Mouse (Mus musculus) lung, postnatal 0 days (tissue): ENCODE data around the gene Hcls1. TPM values are rescaled to one million over a fixed set of nuclear protein-coding genes. Genes with fewer than 3 reads are reported as not detected.

Experiments used
- ATAC-seq: fragments of 200-750 bp; cut with Nextera tagmentation; 2 replicates; pipeline ENCODE4 v1.8.0; 2017; ENCODE audit warnings: moderate library complexity
- DNase-seq: peaks from one replicate; pipeline ENCODE4 v3.0.0-alpha.2; 2016; ENCODE audit warnings: low spot score
- H3K27ac ChIP-seq: fragments of 300-500 bp; sonication (generic); 2 replicates; pipeline ENCODE4 v1.5.1; 2014; ENCODE audit warnings: antibody characterized with exemption, mild to moderate bottlenecking, low read length, mixed read lengths
- H3K27me3 ChIP-seq: fragments of 300-500 bp; sonication (generic); replicated peaks from 2 replicates; pipeline ENCODE4 v1.6.1; 2014; ENCODE audit warnings: low read length, mixed read lengths; ENCODE audit not compliant: insufficient read depth
- H3K36me3 ChIP-seq: fragments of 300-500 bp; sonication (generic); 2 replicates; pipeline ENCODE4 v1.6.1; 2014; ENCODE audit warnings: low read length, mixed read lengths; ENCODE audit not compliant: insufficient read depth
- H3K4me1 ChIP-seq: fragments of 300-500 bp; sonication (generic); 2 replicates; pipeline ENCODE4 v1.6.1; 2014; ENCODE audit warnings: antibody characterized with exemption, low read depth, low read length, mixed read lengths; ENCODE audit not compliant: insufficient read depth
- H3K4me2 ChIP-seq: fragments of 300-500 bp; sonication (generic); replicated peaks from 2 replicates; pipeline ENCODE4 v1.6.1; 2014; ENCODE audit warnings: low read depth, mild to moderate bottlenecking, low read length, moderate library complexity, mixed read lengths
- H3K4me3 ChIP-seq: fragments of 300-500 bp; sonication (generic); 2 replicates; pipeline ENCODE4 v1.5.1; 2014; ENCODE audit warnings: low read depth, low read length
- H3K9ac ChIP-seq: fragments of 300-500 bp; sonication (generic); replicated peaks from 2 replicates; pipeline ENCODE4 v1.6.1; 2014; ENCODE audit warnings: low read depth, mild to moderate bottlenecking
- H3K9me3 ChIP-seq: fragments of 300-500 bp; sonication (generic); 2 replicates; pipeline ENCODE4 v1.6.1; 2016; ENCODE audit warnings: low read length, mixed read lengths
- CTCF ChIP-seq: IDR thresholded peaks from 2 replicates; pipeline ENCODE4 v1.5.1; 2016; ENCODE audit warnings: antibody characterized with exemption, mild to moderate bottlenecking
- EP300 ChIP-seq: IDR thresholded peaks from 2 replicates; pipeline ENCODE4 v1.6.1; 2016; ENCODE audit warnings: antibody characterized with exemption, mild to moderate bottlenecking, control low read depth
- WGBS: fragments of 180-500 bp; shearing (Covaris S2); extraction: QIAGEN DNeasy Blood & Tissue Kit; methylation state at CpG from one replicate; pipeline ENCODE4 v1.1.7; 2014; 5-methylcytosine and 5-hydroxymethylcytosine counted together
- polyA plus RNA-seq: library from polyadenylated mRNA; unstranded; fragments of >200 nt; fragmentation: Nextera tagmentation; extraction: Ambion mirVana; gene quantifications from 2 replicates; pipeline ENCODE4 v1.2.1, GENCODE M21; 2015

Gene Hcls1
- polyA plus RNA-seq, 1 experiment from 2014 or later, result 12.6 TPM

DNA sequence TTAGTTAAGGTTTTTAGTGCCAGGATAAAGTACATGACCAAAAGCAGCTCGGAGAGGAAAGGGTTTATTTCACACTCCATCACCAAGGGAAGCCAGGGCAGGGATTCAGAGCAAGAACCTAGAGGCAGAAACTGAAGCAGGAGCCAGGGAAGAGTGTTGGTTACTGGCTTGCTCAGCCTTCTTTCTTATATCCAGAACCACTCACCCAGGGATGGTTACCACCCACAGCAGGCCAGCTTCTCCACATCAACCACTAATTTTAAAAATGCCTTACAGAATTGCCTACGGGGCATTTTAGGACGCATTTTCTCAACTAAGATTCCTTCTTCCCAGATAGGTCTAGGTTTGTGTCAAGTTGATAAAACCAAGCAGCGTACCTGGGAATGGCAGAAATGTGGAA is 28.6 kb downstream of the Hcls1 start:
- no peak overlapping the region for H3K4me2 ChIP-seq
- no peaks in the 10 kb centered on the region for H3K27me3 ChIP-seq
- H3K9ac ChIP-seq, result no peak overlapping the region
- H3K9me3 ChIP-seq, result no peaks in the 10 kb centered on the region
- no peaks in the 10 kb centered on the region for H3K36me3 ChIP-seq
- DNase-seq (no peak), ATAC-seq (no peak)
- 74% methylated on average over 4 of the region's 4 CpGs for WGBS
- H3K27ac ChIP-seq, result no peak overlapping the region
- TF ChIP-seq EP300 (no peak), CTCF (no peak)
- no peak overlapping the region for H3K4me3 ChIP-seq
- H3K4me1 ChIP-seq, result no peaks in the 10 kb centered on the region

DNA sequence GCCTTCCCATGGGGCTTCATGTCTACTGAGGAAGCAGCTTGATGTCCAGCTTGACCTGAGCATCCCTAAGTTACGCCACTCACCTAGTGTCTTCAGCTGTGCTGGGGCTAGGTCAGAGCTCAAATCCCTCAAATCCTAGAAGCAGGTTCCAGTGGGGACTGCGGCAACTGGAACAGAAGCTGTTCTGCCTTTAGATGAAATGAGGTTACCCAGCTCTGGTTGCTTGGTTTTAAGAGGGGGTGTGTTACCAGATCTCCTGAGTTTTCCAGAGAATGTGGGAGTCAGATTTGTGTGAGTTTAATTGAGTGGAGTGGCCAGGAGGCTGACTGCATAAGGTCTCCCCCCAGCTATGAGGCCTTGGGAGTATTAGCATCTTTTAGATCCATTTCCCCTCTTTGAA is 44.3 kb downstream of the Hcls1 start:
- Histone ChIP-seq H3K9me3 (no peaks in the 10 kb centered on the region), H3K27ac (no peak overlapping the region), H3K4me2 (no peak overlapping the region), H3K9ac (no peak overlapping the region), H3K4me3 (no peak overlapping the region), H3K36me3 (no peaks in the 10 kb centered on the region), H3K4me1 (no peaks in the 10 kb centered on the region), H3K27me3 (no peaks in the 10 kb centered on the region)
- no peak for DNase-seq
- TF ChIP-seq CTCF, result no peak
- TF ChIP-seq EP300, result no peak
- WGBS, result 100% methylated on average over 2 of the region's 2 CpGs
- no peak for ATAC-seq

DNA sequence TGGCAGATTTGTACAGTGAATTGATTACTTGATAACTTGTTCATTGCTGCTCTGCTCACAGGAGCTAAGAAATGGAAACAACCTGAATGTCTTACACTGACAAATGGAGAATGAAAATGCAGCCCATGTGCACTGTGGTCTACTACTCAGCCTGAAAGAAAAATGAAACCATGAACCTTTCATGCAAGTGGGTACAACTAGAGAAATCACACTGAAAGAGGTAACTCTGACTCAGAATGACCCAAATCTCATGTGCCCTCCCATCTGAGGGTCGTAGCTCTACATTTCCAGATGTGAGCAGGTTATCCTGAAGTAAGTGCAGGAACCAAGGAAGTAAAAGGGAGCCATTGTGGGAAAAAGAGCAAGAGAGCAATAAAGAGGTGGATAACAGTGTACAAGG is 49.0 kb downstream of the Hcls1 start:
- no peaks in the 10 kb centered on the region for H3K36me3 ChIP-seq
- TF ChIP-seq CTCF (no peak), EP300 (no peak)
- DNase-seq, result no peak
- H3K27ac ChIP-seq, result no peak overlapping the region
- 63% methylated on average over 1 of the region's 1 CpGs for WGBS
- no peak for ATAC-seq
- H3K4me1 ChIP-seq, result no peaks in the 10 kb centered on the region
- H3K9me3 ChIP-seq, result no peaks in the 10 kb centered on the region
- no peak overlapping the region for H3K4me3 ChIP-seq
- no peak overlapping the region for H3K9ac ChIP-seq
- H3K4me2 ChIP-seq, result no peak overlapping the region
- H3K27me3 ChIP-seq, result no peaks in the 10 kb centered on the region

DNA sequence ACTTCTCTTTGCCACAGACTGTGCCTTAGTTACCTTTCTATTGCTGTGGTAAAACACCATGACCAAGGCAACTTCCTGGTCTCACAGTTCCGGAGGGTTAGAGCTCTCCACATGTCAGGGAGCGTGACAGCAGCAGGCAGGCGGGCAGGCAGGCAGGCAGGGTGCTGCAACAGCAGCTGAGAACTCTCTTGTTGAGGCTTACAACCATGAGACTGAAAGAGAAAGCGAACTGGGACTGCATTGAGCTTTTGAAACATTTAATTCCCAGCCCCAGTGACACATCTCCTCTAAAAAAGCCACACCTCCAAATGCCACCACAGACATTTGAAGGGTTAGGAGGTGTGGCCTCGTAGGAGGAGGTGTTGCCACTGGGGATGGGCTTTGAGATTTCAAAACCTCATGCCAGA is 50.9 kb downstream of the Hcls1 start:
- Histone ChIP-seq H3K9ac (no peak overlapping the region), H3K4me3 (no peak overlapping the region), H3K36me3 (no peaks in the 10 kb centered on the region), H3K4me1 (no peaks in the 10 kb centered on the region), H3K27ac (no peak overlapping the region), H3K4me2 (no peak overlapping the region), H3K9me3 (no peaks in the 10 kb centered on the region), H3K27me3 (no peaks in the 10 kb centered on the region)
- DNase-seq, result no peak
- WGBS, result 57% methylated on average over 5 of the region's 5 CpGs
- ATAC-seq, result 0 out of 2 replicates have a peak, but pooled peaks have one; percentile 12
- TF ChIP-seq EP300, result no peak
- no peak for TF ChIP-seq CTCF

DNA sequence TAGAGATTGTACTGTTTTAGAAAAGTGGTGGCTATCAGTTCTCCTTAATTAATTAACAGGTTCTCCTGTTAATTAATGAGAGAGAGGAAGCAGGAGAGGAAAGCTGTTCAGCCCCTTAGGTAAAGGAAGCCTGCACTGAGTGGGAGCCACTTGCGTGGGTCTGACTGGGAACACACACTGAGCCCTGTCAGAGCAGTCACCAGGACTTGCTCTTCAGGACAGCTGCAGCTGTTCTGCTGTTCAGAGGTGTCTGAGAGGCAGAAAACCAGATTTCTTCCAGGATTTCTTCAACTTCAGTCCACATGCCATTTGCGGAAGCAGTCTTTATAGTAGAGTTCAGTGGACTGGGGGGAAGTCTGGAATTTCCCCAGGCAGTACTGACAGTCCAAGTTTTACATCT is 52.6 kb downstream of the Hcls1 start:
- Histone ChIP-seq H3K9me3 (no peaks in the 10 kb centered on the region), H3K27ac (no peak overlapping the region), H3K4me2 (no peak overlapping the region), H3K4me3 (no peak overlapping the region), H3K27me3 (no peaks in the 10 kb centered on the region), H3K9ac (no peak overlapping the region), H3K4me1 (no peaks in the 10 kb centered on the region), H3K36me3 (no peaks in the 10 kb centered on the region)
- WGBS, result 74% methylated on average over 2 of the region's 2 CpGs
- DNase-seq (no peak), ATAC-seq (no peak)
- no peak for TF ChIP-seq CTCF
- TF ChIP-seq EP300, result no peak

DNA sequence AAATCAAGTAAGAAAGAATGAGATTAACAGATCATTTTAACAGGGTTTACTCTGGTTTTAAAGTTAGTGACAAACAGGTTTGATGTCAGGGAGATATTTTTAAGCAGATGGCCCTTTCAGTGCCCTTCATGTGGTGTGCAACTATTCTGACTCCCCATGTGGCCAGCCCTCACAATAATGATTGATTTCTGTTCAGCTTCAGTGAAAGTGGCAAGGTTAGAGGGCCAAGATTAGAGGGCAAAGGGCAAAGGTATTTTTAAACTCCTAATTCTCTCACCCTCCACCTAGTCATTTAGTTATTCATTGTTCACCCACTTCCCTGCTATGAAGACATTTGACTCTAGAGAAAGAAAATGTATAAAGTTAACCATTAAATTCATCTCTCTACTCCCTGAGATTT is 53.3 kb downstream of the Hcls1 start:
- Histone ChIP-seq H3K9me3 (no peaks in the 10 kb centered on the region), H3K4me3 (no peak overlapping the region), H3K27me3 (no peaks in the 10 kb centered on the region), H3K9ac (no peak overlapping the region), H3K4me2 (no peak overlapping the region), H3K27ac (no peak overlapping the region), H3K36me3 (no peaks in the 10 kb centered on the region), H3K4me1 (no peaks in the 10 kb centered on the region)
- TF ChIP-seq EP300 (no peak), CTCF (no peak)
- DNase-seq, result no peak
- ATAC-seq, result no peak

DNA sequence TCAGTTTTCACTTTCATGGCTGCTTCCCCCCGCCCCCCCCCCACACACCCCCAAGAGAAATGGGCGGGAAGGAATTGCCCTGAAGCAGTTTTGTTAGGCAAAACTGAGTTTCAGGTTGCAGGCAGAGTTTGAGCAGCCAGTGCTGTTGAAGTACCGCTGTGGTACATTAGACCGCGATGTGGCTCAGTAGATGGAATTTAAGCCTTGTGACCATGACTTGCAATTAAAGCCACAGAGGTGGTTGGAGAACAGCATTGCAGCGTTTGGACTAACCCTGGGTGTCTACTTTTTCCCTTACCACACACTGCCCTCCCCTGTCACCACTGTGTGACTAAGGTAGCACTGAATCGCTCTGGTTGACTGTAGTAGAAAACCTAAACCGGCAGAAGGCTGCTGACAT is 54.7 kb downstream of the Hcls1 start:
- no peak for ATAC-seq
- H3K9me3 ChIP-seq, result no peaks in the 10 kb centered on the region
- no peak overlapping the region for H3K9ac ChIP-seq
- H3K27me3 ChIP-seq, result no peaks in the 10 kb centered on the region
- H3K4me3 ChIP-seq, result no peak overlapping the region
- TF ChIP-seq CTCF, result no peak
- TF ChIP-seq EP300, result no peak
- no peaks in the 10 kb centered on the region for H3K36me3 ChIP-seq
- 73% methylated on average over 8 of the region's 8 CpGs for WGBS
- H3K4me2 ChIP-seq, result no peak overlapping the region
- no peak for DNase-seq
- H3K4me1 ChIP-seq, result no peaks in the 10 kb centered on the region
- H3K27ac ChIP-seq, result no peak overlapping the region
